Mouse (Mus musculus): ENCODE results near the gene Sh3bp5.
A peak's percentile ranks its signal among the peaks of the same experiment; 100 is the strongest.

GRCm38 (mm10) chr14:31385977-31386697, 49.7 kb downstream of the Sh3bp5 start:
- TF ChIP-seq CTCF (IDR thresholded peaks at IDR 0.05; ENCODE audit: borderline replicate concordance, control insufficient read depth, extremely low read depth, insufficient read depth, low read length, poor library complexity) (peak; percentile 71; the same call in 1 of the 2 replicates), POLR2A (IDR thresholded peaks at IDR 0.05; ENCODE audit: control insufficient read depth, extremely low read depth, insufficient read depth, low read length, poor library complexity) (no peak)

Data from thymus, adult 2 months (tissue).